Mouse (Mus musculus) subcutaneous adipose tissue, adult 2 months (tissue): Measurements from ENCODE around the gene Pde6h. TPM values are rescaled to one million over a fixed set of nuclear protein-coding genes. Genes with fewer than 3 reads are reported as not detected.

Experiments used
- polyA plus RNA-seq: library from polyadenylated mRNA; depleted of rRNA; stranded (reverse); fragments of >200 nt; gene quantifications from 2 replicates; pipeline ENCODE4 v1.2.3, GENCODE M21; 2012; ENCODE audit warnings: low replicate concordance; rRNA removed

Gene Pde6h
- 0.20 TPM in 1 of 2 replicates, not detected in the other for polyA plus RNA-seq

GRCm38 (mm10) chr6:136923532-136923931, at the start of gene Pde6h:
Pde6h (plus strand) TSS chr6:136923832.

GRCm38 (mm10) chr6:136875670-136876069, 48.0 kb upstream of the Pde6h start, which contains the start of gene Mgp:
Mgp (minus strand) TSS chr6:136875823.

GRCm38 (mm10) chr6:136922080-136922479, 1.6 kb upstream of the Pde6h start, which contains the start of gene Erp27:
Erp27 (minus strand) TSS chr6:136922180.

GRCm38 (mm10) chr6:136941051-136942021, 17.7 kb downstream of the Pde6h start, which contains the start of gene Arhgdib:
Arhgdib (minus strand) TSS chr6:136941899.

Other genes with a start within 250 kb of the Pde6h start
- 0.03 and 0.05 TPM in 2 replicates for gene Gucy2c, start 142.1 kb upstream of the Pde6h start, polyA plus RNA-seq
- gene Hist4h4, start 119.4 kb upstream of the Pde6h start, polyA plus RNA-seq: 0.34 and 1.8 TPM in 2 replicates
- gene H2afj, start 115.6 kb upstream of the Pde6h start, polyA plus RNA-seq: 129 and 225 TPM in 2 replicates
- gene BC049715, start 96.2 kb upstream of the Pde6h start, polyA plus RNA-seq: 0.27 and 0.47 TPM in 2 replicates
- 30.6 and 38.2 TPM in 2 replicates for gene Wbp11, start 95.6 kb upstream of the Pde6h start, polyA plus RNA-seq
- 0.07 and 0.57 TPM in 2 replicates for gene Smco3, start 88.4 kb upstream of the Pde6h start, polyA plus RNA-seq
- 1.4 TPM in 2 replicates for gene Art4, start 66.1 kb upstream of the Pde6h start, polyA plus RNA-seq
- 1,564 and 1,581 TPM in 2 replicates for gene Mgp, start 48.0 kb upstream of the Pde6h start, polyA plus RNA-seq
- gene Erp27, start 1.7 kb upstream of the Pde6h start, polyA plus RNA-seq: 0.17 TPM in 1 of 2 replicates, not detected in the other
- 72.2 and 73.3 TPM in 2 replicates for gene Arhgdib, start 18.1 kb downstream of the Pde6h start, polyA plus RNA-seq
- 0.50 and 6.0 TPM in 2 replicates for gene Rerg, start 246.7 kb downstream of the Pde6h start, polyA plus RNA-seq